Mouse (Mus musculus): Measurements from ENCODE around the gene Tfam. TPM values are rescaled to one million over a fixed set of nuclear protein-coding genes. Genes with fewer than 3 reads are reported as not detected.

The Tfam gene
- polyA plus RNA-seq, 1 experiment from 2014 or later, result 76.5 TPM

- WGBS, result 36% methylated on average over 7 of the region's 7 CpGs
- H3K4me1 ChIP-seq (ENCODE audit: control insufficient read depth, insufficient read depth, low read length), result peaks cover 3% of the 10 kb centered on the region; the same call in 1 of the 2 replicates
- no peak overlapping the region for H3K4me3 ChIP-seq (ENCODE audit: low read length)
- H3K36me3 ChIP-seq (ENCODE audit: control insufficient read depth, insufficient read depth, low read length), result no peaks in the 10 kb centered on the region
- H3K9ac ChIP-seq (ENCODE audit: low read depth, low read length), result no peak overlapping the region
- H3K4me2 ChIP-seq (ENCODE audit: low read depth, low read length), result no peak overlapping the region
- no peak overlapping the region for H3K27ac ChIP-seq (ENCODE audit: low read length)
- H3K27me3 ChIP-seq (replicated peaks; ENCODE audit: control insufficient read depth, insufficient read depth, low read length), result no peaks in the 10 kb centered on the region
- peak; percentile 90 for ATAC-seq
- no peaks in the 10 kb centered on the region for H3K9me3 ChIP-seq (ENCODE audit: control insufficient read depth, low read length)
Measured at GRCm38 (mm10) chr10:71183339-71184031, 54.6 kb downstream of the Tfam start.

- H3K9me3 ChIP-seq (ENCODE audit: control insufficient read depth, low read length), result no peaks in the 10 kb centered on the region
- H3K27me3 ChIP-seq (replicated peaks; ENCODE audit: control insufficient read depth, insufficient read depth, low read length), result no peaks in the 10 kb centered on the region
- WGBS, result 65% methylated on average over 4 of the region's 4 CpGs
- H3K36me3 ChIP-seq (ENCODE audit: control insufficient read depth, insufficient read depth, low read length), result no peaks in the 10 kb centered on the region
- peaks cover 3% of the 10 kb centered on the region; the same call in 1 of the 2 replicates for H3K4me1 ChIP-seq (ENCODE audit: control insufficient read depth, insufficient read depth, low read length)
- no peak overlapping the region for H3K9ac ChIP-seq (ENCODE audit: low read depth, low read length)
- no peak overlapping the region for H3K4me3 ChIP-seq (ENCODE audit: low read length)
- no peak overlapping the region for H3K4me2 ChIP-seq (ENCODE audit: low read depth, low read length)
- no peak overlapping the region for H3K27ac ChIP-seq (ENCODE audit: low read length)
- ATAC-seq, result no peak
Measured at GRCm38 (mm10) chr10:71181931-71182330, 56.1 kb downstream of the Tfam start.

- Histone ChIP-seq H3K4me2 (ENCODE audit: low read depth, low read length) (no peak overlapping the region), H3K27ac (ENCODE audit: low read length) (no peak overlapping the region), H3K9me3 (ENCODE audit: control insufficient read depth, low read length) (no peaks in the 10 kb centered on the region), H3K4me1 (ENCODE audit: control insufficient read depth, insufficient read depth, low read length) (peaks cover 3% of the 10 kb centered on the region; the same call in 1 of the 2 replicates), H3K27me3 (replicated peaks; ENCODE audit: control insufficient read depth, insufficient read depth, low read length) (no peaks in the 10 kb centered on the region), H3K36me3 (ENCODE audit: control insufficient read depth, insufficient read depth, low read length) (no peaks in the 10 kb centered on the region), H3K9ac (ENCODE audit: low read depth, low read length) (no peak overlapping the region), H3K4me3 (ENCODE audit: low read length) (no peak overlapping the region)
- no peak for ATAC-seq
- WGBS, result 88% methylated on average over 2 of the region's 2 CpGs
Measured at GRCm38 (mm10) chr10:71181091-71181490, 57.0 kb downstream of the Tfam start.

- no peak overlapping the region for H3K27ac ChIP-seq (ENCODE audit: low read length)
- ATAC-seq, result no peak
Measured at GRCm38 (mm10) chr10:71180057-71180456, 58.0 kb downstream of the Tfam start.

GRCm38 (mm10) chr10:71177201-71177600, 60.9 kb downstream of the Tfam start:
- Histone ChIP-seq H3K27ac (ENCODE audit: low read length) (no peak overlapping the region), H3K9ac (ENCODE audit: low read depth, low read length) (no peak overlapping the region), H3K4me1 (ENCODE audit: control insufficient read depth, insufficient read depth, low read length) (no peaks in the 10 kb centered on the region), H3K9me3 (ENCODE audit: control insufficient read depth, low read length) (no peaks in the 10 kb centered on the region), H3K36me3 (ENCODE audit: control insufficient read depth, insufficient read depth, low read length) (no peaks in the 10 kb centered on the region), H3K4me2 (ENCODE audit: low read depth, low read length) (no peak overlapping the region), H3K4me3 (ENCODE audit: low read length) (no peak overlapping the region), H3K27me3 (replicated peaks; ENCODE audit: control insufficient read depth, insufficient read depth, low read length) (no peaks in the 10 kb centered on the region)
- ATAC-seq, result no peak
- WGBS, result 90% methylated on average over 7 of the region's 7 CpGs

More at GRCm38 (mm10) chr10:71180057-71180456, 58.0 kb downstream of the Tfam start:
- 73% methylated on average over 2 of the region's 2 CpGs for WGBS
- Histone ChIP-seq H3K36me3 (ENCODE audit: control insufficient read depth, insufficient read depth, low read length) (no peaks in the 10 kb centered on the region), H3K27me3 (replicated peaks; ENCODE audit: control insufficient read depth, insufficient read depth, low read length) (no peaks in the 10 kb centered on the region), H3K9me3 (ENCODE audit: control insufficient read depth, low read length) (no peaks in the 10 kb centered on the region), H3K9ac (ENCODE audit: low read depth, low read length) (no peak overlapping the region), H3K4me1 (ENCODE audit: control insufficient read depth, insufficient read depth, low read length) (peaks cover 3% of the 10 kb centered on the region; the same call in 1 of the 2 replicates), H3K4me3 (ENCODE audit: low read length) (no peak overlapping the region), H3K4me2 (ENCODE audit: low read depth, low read length) (no peak overlapping the region)

GRCm38 (mm10) chr10:71176341-71176740, 61.7 kb downstream of the Tfam start:
- H3K9me3 ChIP-seq (ENCODE audit: control insufficient read depth, low read length), result no peaks in the 10 kb centered on the region
- no peak for ATAC-seq
- H3K4me1 ChIP-seq (ENCODE audit: control insufficient read depth, insufficient read depth, low read length), result no peaks in the 10 kb centered on the region
- H3K36me3 ChIP-seq (ENCODE audit: control insufficient read depth, insufficient read depth, low read length), result no peaks in the 10 kb centered on the region
- H3K27me3 ChIP-seq (replicated peaks; ENCODE audit: control insufficient read depth, insufficient read depth, low read length), result no peaks in the 10 kb centered on the region
- no peak overlapping the region for H3K27ac ChIP-seq (ENCODE audit: low read length)
- no peak overlapping the region for H3K9ac ChIP-seq (ENCODE audit: low read depth, low read length)
- H3K4me3 ChIP-seq (ENCODE audit: low read length), result no peak overlapping the region
- 82% methylated on average over 8 of the region's 8 CpGs for WGBS
- H3K4me2 ChIP-seq (ENCODE audit: low read depth, low read length), result no peak overlapping the region

Other genes starting within 250 kb of the Tfam start
- 11.8 and 12.6 TPM in 2 replicates for gene Bicc1, start 78.6 kb downstream of the Tfam start, polyA plus RNA-seq (2015; fragmentation: Nextera tagmentation; extraction: Ambion mirVana)
- gene Ube2d1, start 47.0 kb upstream of the Tfam start, polyA plus RNA-seq (2015; fragmentation: Nextera tagmentation; extraction: Ambion mirVana), result 43.7 and 45.0 TPM in 2 replicates
- gene Cisd1, start 106.7 kb upstream of the Tfam start, polyA plus RNA-seq (2015; fragmentation: Nextera tagmentation; extraction: Ambion mirVana), result 125 and 134 TPM in 2 replicates
- gene Ipmk, start 109.5 kb upstream of the Tfam start, polyA plus RNA-seq (2015; fragmentation: Nextera tagmentation; extraction: Ambion mirVana), result 25.4 and 32.6 TPM in 2 replicates

All from intestine, embryonic 16.5 days (tissue).